Mouse (Mus musculus) urinary bladder, postnatal 14 days (tissue): Measurements from ENCODE around the gene Fbxo9.

Experiments used
- DNase-seq: peaks from one replicate; pipeline ENCODE4 v3.0.0; 2021; ENCODE audit warnings: low spot score

Gene Fbxo9

GRCm38 (mm10) chr9:78070496-78070895 is 38.4 kb downstream of the Fbxo9 start:
- no peak for DNase-seq

GRCm38 (mm10) chr9:78064121-78064520 is 44.7 kb downstream of the Fbxo9 start:
- no peak for DNase-seq

GRCm38 (mm10) chr9:78062392-78062791 is 46.5 kb downstream of the Fbxo9 start:
- DNase-seq = no peak

DNA sequence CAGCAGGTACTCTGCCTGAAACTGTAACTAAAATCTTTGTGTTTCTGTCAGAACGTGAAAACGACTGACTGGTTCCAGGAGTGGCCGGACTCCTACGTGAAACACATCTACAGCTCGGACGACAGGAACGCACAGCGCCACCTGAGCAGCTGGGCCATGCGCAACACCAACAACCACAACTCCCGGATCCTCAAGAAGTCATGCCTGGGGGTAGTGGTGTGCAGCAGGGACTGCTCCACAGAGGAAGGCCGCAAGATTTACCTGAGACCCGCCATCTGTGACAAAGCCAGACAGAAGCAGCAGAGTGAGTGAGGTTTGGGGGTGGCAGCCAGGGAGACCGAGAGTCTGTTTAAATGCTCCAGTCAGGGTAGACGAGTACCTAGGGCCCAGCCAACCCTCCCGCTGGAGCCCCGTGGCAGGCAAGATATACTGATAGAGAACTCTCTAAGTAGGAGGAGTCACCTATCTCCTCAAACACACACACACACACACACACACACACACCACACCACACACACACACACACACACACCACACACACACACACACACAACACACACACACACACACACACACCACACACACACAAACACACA is 49.2 kb downstream of the Fbxo9 start:
- DNase-seq = no peak

DNA sequence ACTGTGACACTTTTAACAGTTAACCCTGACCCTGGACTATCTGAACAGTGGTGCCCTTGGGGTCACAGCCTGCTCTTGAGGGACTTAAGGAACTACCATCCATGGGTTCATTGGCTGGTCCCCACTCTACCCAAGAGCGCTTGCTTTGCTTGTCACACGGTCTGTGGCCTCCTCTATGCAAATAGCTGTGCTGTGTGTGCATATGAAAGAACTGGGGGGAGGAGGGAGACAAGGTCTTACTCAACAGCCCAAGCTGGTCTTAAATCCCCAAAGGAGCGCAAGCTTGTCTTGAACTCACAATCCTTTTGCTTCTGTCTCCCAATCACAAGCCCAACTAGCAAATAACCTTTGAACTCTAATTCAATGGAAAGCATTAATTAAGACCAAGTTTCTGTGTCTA is 54.6 kb downstream of the Fbxo9 start:
- no peak for DNase-seq

DNA sequence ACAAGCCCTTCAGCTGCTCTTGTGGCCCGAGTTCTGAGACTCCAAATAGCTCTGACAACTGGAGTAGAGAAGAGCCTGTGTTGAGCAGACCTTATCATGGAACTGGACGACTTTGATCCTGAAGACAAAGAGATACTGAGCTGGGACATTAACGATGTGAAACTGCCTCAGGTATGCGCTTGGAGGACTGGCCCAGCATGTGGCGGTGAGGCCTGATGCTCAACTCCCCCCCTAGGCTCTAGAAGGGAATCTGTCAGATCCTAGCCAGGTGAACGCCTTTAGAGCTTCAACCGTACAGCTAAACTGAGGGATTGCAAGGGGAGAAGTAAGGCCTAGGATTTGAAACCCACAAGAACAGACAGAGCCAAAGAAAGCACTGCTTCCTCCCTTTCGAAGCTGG is 55.0 kb downstream of the Fbxo9 start:
- DNase-seq = no peak

- no peak for DNase-seq
Observed at GRCm38 (mm10) chr9:78051677-78052076, 57.2 kb downstream of the Fbxo9 start, which contains the start of gene Gcm1. Gene Gcm1 (plus strand): TSS chr9:78051924.

DNA sequence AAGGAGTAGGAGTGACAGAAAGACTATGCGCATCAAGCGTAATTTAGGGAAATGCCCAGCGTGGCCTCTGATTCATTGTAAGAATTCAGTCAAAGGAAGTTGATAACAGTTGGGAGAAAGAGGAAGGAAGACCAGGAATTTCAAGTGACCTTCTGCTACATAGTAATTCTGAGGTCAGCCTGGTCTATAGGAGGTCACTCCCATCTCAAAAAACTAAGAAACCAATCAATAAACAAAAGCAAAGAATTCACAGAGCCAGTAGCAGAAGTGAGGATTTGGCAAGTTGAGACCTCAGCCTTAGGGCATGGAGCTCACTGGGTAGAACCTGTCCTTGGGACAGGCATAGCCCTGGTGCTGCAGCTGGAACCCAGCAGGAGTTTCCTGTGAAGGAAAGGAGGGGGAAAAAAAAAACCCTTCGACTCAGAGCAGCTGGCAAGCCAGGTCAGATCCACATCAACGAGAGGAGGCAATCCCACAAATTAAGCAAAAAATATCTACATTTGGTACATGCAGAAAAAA is 58.4 kb downstream of the Fbxo9 start:
- no peak for DNase-seq

DNA sequence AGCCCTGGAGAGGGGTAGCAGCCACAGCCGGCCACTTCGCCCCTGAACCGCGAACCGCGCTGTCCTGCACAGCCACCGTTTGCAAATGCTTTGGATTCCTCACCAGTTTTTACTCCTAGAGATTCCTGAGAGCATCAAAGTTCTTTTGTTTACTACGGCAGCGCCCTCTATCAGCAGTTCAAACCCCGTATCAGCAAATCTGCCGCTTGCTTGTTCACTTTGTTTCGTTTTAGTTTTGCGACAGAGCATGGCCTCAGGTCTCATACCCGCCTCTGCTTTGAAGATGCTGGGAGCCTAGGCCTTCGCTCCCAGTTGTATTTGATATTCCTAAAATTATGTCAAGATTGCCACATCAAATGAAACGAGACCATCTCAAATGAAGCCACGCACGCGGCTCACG is 62.1 kb downstream of the Fbxo9 start:
- DNase-seq = peak; percentile 8

DNA sequence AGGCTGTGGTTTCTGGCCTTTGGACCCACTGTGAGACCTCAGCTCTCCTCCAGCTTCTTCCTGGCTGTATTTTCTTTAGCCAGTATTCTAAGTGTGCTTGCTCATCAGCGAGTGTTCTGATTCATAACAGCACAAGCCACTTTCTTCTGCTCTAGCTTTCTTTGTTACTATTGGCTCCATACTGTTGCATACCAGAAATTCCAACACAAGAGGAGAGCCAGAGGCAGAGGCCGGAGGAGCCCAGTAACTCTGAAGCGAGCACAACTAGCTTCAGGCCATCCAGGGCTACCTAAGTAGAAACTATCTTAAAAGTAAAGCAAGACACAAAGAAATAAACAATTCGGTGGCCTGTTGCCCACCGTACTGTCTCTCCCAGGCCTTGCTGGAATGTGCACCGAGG is 63.7 kb downstream of the Fbxo9 start:
- DNase-seq = no peak

- DNase-seq = peak; percentile 77
Observed at GRCm38 (mm10) chr9:78038755-78039489, 69.9 kb downstream of the Fbxo9 start.

DNA sequence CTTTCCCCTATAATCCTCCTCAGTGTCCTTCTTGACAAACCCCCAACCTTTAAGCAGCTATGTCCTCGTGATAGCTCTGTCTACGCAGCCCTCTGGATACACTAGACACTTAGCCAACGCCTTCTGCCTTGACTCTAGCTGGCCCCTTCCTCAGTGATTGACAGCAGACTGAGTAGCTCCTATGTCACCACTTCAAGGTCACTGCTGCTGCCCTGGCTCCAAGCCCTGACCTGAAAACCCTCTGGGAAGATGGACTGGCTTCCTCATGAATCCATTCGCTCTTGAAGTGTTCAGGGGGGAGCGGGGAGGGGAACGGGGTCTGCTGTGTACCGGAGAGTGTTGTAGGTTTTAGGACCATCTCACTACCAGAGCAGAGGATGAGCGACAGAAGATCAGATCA is 73.0 kb downstream of the Fbxo9 start:
- DNase-seq = no peak

- DNase-seq = no peak
Observed at GRCm38 (mm10) chr9:78035296-78035695, 73.6 kb downstream of the Fbxo9 start.

- DNase-seq = no peak
Observed at GRCm38 (mm10) chr9:78032930-78033329, 75.9 kb downstream of the Fbxo9 start.
